Mouse (Mus musculus) CH12.LX (cell line): Measurements from ENCODE around the gene BC030867.
A peak's percentile ranks its signal among the peaks of the same experiment; 100 is the strongest.

Experiments
- CTCF ChIP-seq, 2 experiments: IDR thresholded peaks in 1 of 2; conservative IDR thresholded peaks in 1 of 2; 2 replicates each; pipeline ENCODE4 v1.5.1; 2011 to 2012; ENCODE audit warnings: low read depth in 2 of 2, low read length in 2 of 2, improper control_type of control experiment in 1 of 2, inconsistent platforms in 1 of 2, mild to moderate bottlenecking in 1 of 2, moderate library complexity in 1 of 2
- EP300 ChIP-seq: IDR thresholded peaks from 2 replicates; pipeline ENCODE4 v1.6.1; 2011; ENCODE audit warnings: low read length, improper control_type of control experiment
- JUND ChIP-seq: conservative IDR thresholded peaks from 2 replicates; pipeline ENCODE4 v1.6.1; 2011; ENCODE audit warnings: low read depth, low read length, improper control_type of control experiment
- NELFE ChIP-seq: IDR thresholded peaks from 2 replicates; pipeline ENCODE4 v1.6.1; 2011; ENCODE audit warnings: low read depth, low read length, improper control_type of control experiment

DNA sequence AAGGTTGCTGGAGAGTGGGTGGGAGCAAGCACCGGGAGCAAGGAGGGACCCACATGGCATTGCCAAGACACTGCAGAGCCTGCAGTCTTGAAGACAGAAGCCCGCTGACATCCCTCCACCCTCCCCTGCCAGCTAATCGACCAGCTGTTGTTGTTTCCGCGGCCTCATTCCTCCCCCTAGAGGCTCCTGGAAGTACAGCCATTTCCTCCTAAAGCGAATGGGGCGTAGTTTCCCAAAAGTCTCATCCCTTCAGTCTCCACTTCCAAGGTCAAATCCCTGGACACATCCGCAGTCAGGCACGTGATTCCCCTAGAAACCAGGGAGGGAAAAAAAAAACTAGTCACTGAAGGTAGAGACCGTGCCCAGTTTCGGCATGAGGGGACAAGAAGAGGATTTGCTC is 18.8 kb downstream of the BC030867 start:
- TF ChIP-seq NELFE (no peak), CTCF (conservative IDR thresholded peaks at IDR 0.05 in 1 of 2, IDR thresholded peaks at IDR 0.05 in 1 of 2; ENCODE audit: low read depth in 2 of 2, low read length in 2 of 2) (peak; percentile 29 to 85), JUND (no peak), EP300 (no peak)
